Mouse (Mus musculus) testis, adult 2 months (tissue): ENCODE data around the gene Irf2bp1.

Source experiments
- CTCF ChIP-seq: fragments of 200-500 bp; IDR thresholded peaks from 2 replicates; pipeline ENCODE4 v1.5.1; 2012; ENCODE audit warnings: low read depth, mild to moderate bottlenecking, inconsistent platforms, low read length, moderate library complexity; ENCODE audit not compliant: control insufficient read depth, insufficient read depth, insufficient replicate concordance
- POLR2A ChIP-seq: fragments of 200-500 bp; IDR thresholded peaks from 2 replicates; pipeline ENCODE4 v1.6.1; 2012; ENCODE audit warnings: low read depth, mild to moderate bottlenecking, inconsistent platforms, low read length, moderate library complexity; ENCODE audit not compliant: control insufficient read depth

DNA sequence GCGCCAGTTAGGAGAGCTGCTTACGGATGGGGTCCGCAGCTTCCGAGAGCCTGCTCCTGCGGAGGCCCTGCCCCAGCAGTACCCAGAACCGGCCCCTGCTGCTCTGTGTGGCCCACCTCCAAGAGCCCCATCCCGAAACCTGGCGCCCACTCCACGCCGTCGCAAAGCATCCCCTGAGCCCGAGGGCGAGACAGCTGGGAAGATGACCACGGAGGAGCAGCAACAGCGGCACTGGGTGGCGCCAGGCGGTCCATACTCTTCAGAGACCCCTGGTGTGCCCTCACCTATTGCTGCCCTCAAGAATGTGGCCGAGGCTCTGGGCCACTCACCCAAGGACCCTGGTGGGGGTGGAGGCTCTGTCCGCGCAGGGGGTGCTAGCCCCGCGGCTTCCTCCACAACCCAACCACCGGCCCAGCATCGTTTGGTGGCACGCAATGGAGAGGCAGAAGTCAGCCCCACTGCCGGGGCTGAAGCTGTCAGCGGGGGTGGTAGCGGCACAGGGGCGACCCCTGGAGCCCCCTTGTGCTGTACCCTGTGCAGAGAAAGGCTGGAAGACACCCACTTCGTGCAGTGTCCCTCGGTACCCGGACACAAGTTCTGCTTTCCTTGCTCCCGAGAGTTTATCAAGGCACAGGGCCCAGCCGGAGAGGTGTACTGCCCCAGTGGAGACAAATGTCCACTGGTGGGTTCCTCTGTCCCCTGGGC is 1.7 kb downstream of the Irf2bp1 start:
- TF ChIP-seq CTCF (no peak), POLR2A (no peak)
